Mouse (Mus musculus) bone marrow macrophage, adult 2 months (primary cell): ENCODE results near the gene Usp42. TPM values are rescaled to one million over a fixed set of nuclear protein-coding genes. Genes with fewer than 3 reads are reported as not detected.
A peak's percentile ranks its signal among the peaks of the same experiment; 100 is the strongest.

Experiments used
- H3K27ac ChIP-seq: 2 replicates; pipeline ENCODE4 v1.5.1; 2012; ENCODE audit warnings: low read depth, low read length; ENCODE audit not compliant: insufficient read depth
- H3K4me1 ChIP-seq: 2 replicates; pipeline ENCODE4 v1.6.1; 2012; ENCODE audit warnings: low read length; ENCODE audit not compliant: control insufficient read depth, insufficient read depth
- H3K4me3 ChIP-seq: 2 replicates; pipeline ENCODE4 v1.5.1; 2012; ENCODE audit warnings: mild to moderate bottlenecking, low read length, moderate library complexity; ENCODE audit not compliant: insufficient read depth
- CTCF ChIP-seq: IDR thresholded peaks from 2 replicates; pipeline ENCODE4 v1.5.1; 2012; ENCODE audit warnings: low read depth, mild to moderate bottlenecking, low read length, moderate library complexity
- POLR2A ChIP-seq: IDR thresholded peaks from 2 replicates; pipeline ENCODE4 v1.6.1; 2012; ENCODE audit warnings: mild to moderate bottlenecking, low read depth, low read length, borderline replicate concordance
- polyA plus RNA-seq: library from polyadenylated mRNA; stranded (reverse); fragments of >200 nt; gene quantifications from 2 replicates; pipeline ENCODE4 v1.2.4, GENCODE M21; 2012; ENCODE audit not compliant: missing spikeins, insufficient read depth, insufficient read length

Usp42 gene
- polyA plus RNA-seq, 1 experiment = 5.1 TPM

DNA sequence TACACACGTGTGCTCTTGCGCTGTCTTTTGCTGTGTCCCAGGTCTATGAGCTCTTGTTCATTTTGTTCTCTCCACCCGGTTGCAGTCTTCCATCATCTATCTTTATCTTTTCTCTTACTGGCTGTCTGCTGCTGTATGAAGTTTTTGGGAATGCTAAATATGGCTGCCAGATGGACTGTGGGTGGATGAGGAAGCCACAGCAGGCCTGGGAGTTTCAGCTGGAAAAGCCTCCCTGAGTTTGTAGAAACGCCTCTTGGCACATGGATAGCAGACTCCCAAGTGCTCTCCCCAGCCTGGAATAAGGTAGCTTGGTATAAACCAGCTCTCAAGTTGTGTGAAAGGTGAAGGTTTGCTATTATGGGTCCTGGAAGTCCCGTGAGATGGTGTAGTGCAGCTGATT lies 41.2 kb downstream of the Usp42 start:
- H3K4me1 ChIP-seq = peaks cover 3% of the 10 kb centered on the region; the same call in 1 of the 2 replicates
- no peak overlapping the region for H3K4me3 ChIP-seq
- no peak overlapping the region for H3K27ac ChIP-seq
- TF ChIP-seq CTCF = no peak
- TF ChIP-seq POLR2A = no peak

DNA sequence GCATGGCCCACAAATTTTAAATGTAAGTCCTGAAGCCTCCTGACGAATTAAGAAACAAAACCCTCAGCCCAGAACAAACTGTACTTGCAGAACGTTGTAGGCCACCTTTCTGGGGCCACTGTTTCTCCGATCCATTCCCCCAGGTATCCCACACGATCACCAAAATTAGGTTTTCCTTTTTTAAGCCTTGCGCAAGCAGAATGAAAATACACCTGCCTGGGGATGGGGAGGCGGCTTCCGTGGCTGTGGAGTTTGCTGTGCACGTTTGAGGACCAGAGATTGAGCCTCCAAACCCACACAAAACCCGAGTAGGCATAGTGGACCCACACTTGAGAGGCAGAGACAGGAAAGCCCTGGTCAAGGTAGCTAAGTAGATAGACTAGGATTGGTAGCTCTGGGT lies 41.7 kb downstream of the Usp42 start:
- H3K4me3 ChIP-seq = no peak overlapping the region
- no peak for TF ChIP-seq CTCF
- peaks cover 3% of the 10 kb centered on the region; the same call in 1 of the 2 replicates for H3K4me1 ChIP-seq
- H3K27ac ChIP-seq = no peak overlapping the region

DNA sequence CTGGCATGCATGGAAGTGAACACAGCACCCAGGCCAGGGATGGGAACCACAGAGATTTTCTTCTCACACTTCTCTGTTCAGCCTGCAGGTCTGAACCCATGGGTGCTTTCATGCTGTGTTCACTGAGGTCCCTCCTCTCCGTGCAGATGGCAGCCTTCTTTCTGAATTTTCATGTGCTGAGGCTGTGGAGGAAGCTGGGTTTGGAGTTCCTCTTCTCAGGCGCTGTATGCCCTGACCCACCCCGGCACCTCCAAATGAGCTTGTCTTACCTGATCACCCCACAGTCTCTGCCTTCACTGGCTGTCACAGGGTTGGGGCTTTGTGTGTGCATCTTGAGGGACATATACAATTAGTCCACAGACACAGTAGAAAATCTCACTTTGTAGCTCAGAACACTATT lies 44.5 kb downstream of the Usp42 start:
- H3K4me3 ChIP-seq = no peak overlapping the region
- peaks cover 3% of the 10 kb centered on the region; the same call in 1 of the 2 replicates for H3K4me1 ChIP-seq
- no peak overlapping the region for H3K27ac ChIP-seq
- TF ChIP-seq CTCF (no peak), POLR2A (no peak)

- Histone ChIP-seq H3K4me1 (peaks cover 5% of the 10 kb centered on the region), H3K4me3 (no peak overlapping the region), H3K27ac (no peak overlapping the region)
- no peak for TF ChIP-seq CTCF
- no peak for TF ChIP-seq POLR2A
Measured at GRCm38 (mm10) chr5:143686456-143686855, 45.6 kb downstream of the Usp42 start.

DNA sequence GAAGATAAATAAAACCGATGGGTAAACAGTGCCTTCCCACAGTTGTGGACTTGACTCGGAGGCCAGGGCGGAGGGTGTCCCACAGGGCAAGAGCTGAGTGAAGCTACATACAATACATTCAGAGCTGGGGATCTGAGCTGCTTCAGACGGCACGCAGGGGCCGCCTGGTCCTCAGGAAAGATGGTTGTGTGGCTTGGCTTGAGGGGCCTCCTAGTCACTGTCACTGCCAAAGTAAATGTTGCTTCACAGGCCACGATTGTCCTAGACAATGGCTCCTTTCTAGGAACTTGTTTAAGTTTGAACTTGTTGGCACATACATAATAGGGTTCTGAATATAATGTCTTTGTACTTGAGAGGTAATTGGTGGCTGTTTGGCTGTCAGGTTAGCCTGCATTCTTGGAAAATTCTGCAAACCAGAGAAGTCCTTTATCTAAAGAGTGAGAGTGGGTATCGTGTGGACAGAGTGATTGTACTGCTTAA lies 47.1 kb downstream of the Usp42 start:
- TF ChIP-seq CTCF = no peak
- TF ChIP-seq POLR2A = no peak
- H3K4me3 ChIP-seq = no peak overlapping the region
- peaks cover 18% of the 10 kb centered on the region for H3K4me1 ChIP-seq
- no peak overlapping the region for H3K27ac ChIP-seq

GRCm38 (mm10) chr5:143683696-143684095 lies 48.4 kb downstream of the Usp42 start:
- Histone ChIP-seq H3K27ac (no peak overlapping the region), H3K4me3 (no peak overlapping the region), H3K4me1 (peaks cover 28% of the 10 kb centered on the region)
- TF ChIP-seq POLR2A (no peak), CTCF (no peak)

DNA sequence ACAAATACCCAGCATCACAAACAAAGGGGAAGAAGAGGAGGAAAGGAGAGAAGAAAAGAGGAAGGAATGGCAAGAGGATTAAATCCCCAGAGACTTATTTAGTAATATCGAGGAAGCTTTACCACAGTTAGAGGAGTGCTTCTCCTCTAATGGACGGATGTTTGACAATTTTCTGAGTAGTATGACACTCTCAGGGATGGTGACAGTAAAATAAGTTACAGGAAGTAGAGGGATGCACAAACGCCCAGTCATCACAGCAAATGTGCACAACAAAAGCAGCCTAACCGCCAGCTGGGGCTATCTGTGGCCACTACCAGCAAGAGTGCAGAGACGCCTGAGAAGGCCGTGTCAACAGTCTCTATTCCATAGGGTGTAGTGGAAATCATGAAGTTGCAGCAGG lies 52.4 kb downstream of the Usp42 start:
- TF ChIP-seq POLR2A (no peak), CTCF (no peak)
- H3K27ac ChIP-seq = peak overlapping the region; percentile 31; the same call in 1 of the 2 replicates
- H3K4me1 ChIP-seq = peaks cover 46% of the 10 kb centered on the region
- H3K4me3 ChIP-seq = no peak overlapping the region

GRCm38 (mm10) chr5:143678634-143679271 lies 53.3 kb downstream of the Usp42 start:
- TF ChIP-seq CTCF (no peak), POLR2A (no peak)
- Histone ChIP-seq H3K4me3 (no peak overlapping the region), H3K4me1 (peaks cover 52% of the 10 kb centered on the region), H3K27ac (no peak overlapping the region)

GRCm38 (mm10) chr5:143677363-143677762 lies 54.7 kb downstream of the Usp42 start:
- no peak overlapping the region for H3K4me3 ChIP-seq
- peaks cover 52% of the 10 kb centered on the region for H3K4me1 ChIP-seq
- no peak for TF ChIP-seq POLR2A
- no peak for TF ChIP-seq CTCF
- no peak overlapping the region for H3K27ac ChIP-seq

- Histone ChIP-seq H3K4me3 (no peak overlapping the region), H3K4me1 (peaks cover 50% of the 10 kb centered on the region), H3K27ac (no peak overlapping the region)
- TF ChIP-seq CTCF = no peak
- no peak for TF ChIP-seq POLR2A
Measured at GRCm38 (mm10) chr5:143676218-143676985, 55.7 kb downstream of the Usp42 start.
